Mouse (Mus musculus) cerebellum, adult 11-12 months (tissue): Measurements from ENCODE around the gene Mpp1.
A peak's percentile ranks its signal among the peaks of the same experiment; 100 is the strongest.
"Not testable (repeated sequence)": the region's sequence is repeated elsewhere in the genome, so short reads cannot be mapped to it uniquely, and the experiment has no call there.

Experiments
- DNase-seq: peaks from one replicate; pipeline ENCODE4 v3.0.0; 2022

The Mpp1 gene

DNA sequence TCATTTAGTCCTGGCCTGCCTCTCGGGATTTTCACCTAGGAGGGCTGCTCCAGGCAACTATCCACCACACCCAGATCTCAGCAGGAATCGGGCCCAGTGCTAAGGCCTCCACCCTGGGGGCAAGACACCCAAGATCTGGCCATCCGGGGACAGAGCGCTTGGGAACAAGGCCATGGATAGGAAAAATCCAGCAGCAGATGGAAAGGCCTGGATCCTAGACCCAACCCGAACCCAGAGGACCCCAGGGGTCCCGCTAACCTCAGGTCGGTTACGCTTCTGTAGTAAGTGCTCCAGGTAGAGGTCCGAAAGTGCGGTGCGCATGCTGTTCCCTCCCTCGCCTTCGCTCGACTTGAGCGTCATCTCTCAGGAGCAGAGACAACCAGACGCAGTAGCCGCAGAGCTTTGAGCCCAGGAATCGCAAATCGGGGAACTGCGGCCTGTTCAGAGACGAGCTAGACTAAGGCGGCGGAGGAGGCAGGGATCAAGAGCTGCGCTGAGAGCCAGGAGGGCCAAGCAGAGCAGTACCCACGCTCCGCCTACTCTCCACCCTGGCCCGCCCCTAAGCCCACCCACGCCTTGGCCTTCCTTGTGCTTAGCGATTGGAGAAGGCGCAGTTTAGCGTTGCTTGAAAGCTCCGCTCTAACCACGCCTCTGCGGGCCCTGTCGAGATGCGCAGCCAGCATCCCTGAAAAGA is at the start of gene Mpp1:
TSS of gene Mpp1 (minus strand) at position 550 of the 694 bp plus-strand sequence.
- DNase-seq, result peak; percentile 80

- DNase-seq, result no peak
Measured at GRCm38 (mm10) chrX:75163670-75164069, 32.9 kb upstream of the Mpp1 start, which contains the start of gene Smim9. Gene Smim9 (minus strand): TSS chrX:75163770.

GRCm38 (mm10) chrX:75155576-75156243 is 24.9 kb upstream of the Mpp1 start:
- peak; percentile 36 for DNase-seq

DNA sequence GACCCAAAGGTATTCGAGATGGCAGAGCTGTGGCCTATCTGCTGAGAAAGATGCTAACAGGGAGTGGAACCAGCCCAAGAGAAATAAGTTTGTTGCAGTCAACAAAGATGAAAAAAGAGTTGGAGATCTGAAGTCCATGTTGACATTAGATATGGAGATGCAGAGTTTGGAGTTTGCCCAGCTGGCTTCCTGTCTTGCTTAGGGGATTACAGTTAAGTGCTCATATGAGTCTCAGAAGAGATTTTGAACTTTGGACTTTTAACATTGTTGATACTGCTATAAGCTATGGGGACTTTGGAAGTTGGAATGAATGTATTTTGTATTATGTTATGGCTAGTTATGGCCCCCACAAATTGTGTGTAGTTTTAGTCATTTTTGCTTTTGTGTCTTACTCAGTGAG is 21.4 kb upstream of the Mpp1 start:
- no peak for DNase-seq

GRCm38 (mm10) chrX:75150304-75150703 is 19.5 kb upstream of the Mpp1 start:
- no peak for DNase-seq

DNA sequence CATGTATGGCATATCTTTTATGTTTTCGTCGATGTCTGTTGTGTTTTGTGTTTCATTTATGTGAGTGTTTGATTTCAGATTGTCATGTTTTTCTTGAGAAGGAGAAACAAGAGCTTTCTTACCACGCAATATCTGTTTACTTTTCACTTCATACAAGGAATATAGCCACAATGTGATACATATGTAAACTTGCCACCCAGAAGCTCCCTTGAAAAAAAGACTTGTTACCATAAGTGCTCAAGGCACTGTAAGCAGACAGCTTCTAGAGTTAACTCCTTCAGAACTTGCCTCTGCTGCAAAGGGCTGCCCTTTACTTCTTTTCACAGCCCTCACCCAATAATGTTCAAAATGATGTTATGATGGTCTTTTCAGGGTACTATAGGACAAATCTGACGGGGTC is 17.6 kb upstream of the Mpp1 start:
- DNase-seq, result no peak

DNA sequence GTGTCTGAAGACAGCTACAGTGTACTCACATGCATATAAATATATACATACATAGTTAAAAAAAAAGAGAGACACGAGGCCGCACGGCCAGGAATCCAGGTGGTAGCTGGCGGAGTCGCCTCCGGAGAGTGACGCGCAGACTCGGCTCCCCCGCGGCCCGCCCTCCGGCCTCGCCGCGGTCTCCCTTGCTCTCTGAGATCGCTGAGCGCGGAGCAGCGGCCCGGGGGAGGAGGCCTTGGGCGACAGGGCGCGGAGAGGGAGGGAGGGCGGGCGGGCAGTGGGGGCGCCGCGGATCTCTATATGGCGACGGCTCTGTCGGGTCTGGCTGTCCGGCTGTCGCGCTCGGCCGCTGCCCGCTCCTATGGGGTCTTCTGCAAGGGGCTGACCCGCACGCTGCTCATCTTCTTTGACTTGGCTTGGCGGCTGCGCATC is 12.3 kb upstream of the Mpp1 start:
- not testable (repeated sequence) for DNase-seq

DNA sequence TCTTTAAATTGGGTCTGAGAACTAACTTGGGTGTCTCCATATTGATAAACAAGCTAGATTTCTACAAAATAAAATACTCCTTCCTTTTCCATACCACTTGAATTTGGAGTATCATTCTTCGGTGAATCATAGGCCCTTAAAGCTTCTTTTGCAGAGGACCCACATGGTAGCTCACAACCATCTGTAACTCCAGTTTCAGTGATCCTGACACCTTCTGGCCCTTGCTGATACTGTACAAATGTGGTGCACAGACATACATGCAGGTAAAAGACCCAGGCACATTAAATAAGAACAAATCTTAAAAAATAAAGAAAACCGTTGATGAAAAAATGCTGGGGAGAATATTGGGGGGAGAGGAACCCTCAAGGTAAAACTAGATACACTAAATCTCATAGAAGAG is 7.4 kb upstream of the Mpp1 start:
- no peak for DNase-seq

DNA sequence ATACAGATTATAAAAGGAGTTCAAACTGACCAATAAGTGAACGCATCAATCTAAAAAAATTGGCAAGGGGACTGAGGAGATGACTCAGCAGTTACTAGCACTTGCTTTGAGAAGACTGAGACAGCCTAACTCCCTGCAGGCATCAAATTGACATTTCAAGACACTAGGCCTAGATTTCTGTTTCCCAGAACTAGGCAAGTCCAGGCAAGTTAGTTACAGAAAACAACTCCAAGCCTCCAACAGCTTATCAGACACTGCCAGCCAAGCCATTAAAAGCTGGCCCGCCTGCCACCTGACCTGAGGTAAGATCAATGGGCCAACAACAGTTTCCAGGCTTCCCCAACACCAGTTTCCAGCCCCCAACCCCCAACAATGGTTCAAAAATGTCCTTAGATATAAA is 6.9 kb upstream of the Mpp1 start:
- no peak for DNase-seq

GRCm38 (mm10) chrX:75136938-75137337 is 6.1 kb upstream of the Mpp1 start:
- DNase-seq, result no peak

DNA sequence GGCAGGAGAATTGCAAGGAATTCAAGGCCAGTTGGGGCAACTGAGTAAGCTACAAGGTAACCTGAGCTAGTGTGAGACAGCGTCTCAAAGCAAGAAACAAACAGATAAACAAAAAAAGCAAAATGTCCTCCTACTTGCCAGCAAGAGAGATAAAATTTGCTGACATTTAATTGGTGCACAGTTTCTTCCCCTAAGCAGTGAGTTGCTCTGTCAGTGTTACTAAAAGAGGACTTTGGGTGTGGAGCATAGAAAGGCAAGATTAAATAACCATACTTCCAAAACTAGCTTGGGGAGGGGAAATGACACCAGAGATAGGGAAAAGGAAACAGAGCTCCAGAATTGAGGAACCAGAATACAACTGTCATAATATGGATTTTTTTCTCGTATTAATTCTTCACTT is 1.3 kb downstream of the Mpp1 start:
- DNase-seq, result no peak

DNA sequence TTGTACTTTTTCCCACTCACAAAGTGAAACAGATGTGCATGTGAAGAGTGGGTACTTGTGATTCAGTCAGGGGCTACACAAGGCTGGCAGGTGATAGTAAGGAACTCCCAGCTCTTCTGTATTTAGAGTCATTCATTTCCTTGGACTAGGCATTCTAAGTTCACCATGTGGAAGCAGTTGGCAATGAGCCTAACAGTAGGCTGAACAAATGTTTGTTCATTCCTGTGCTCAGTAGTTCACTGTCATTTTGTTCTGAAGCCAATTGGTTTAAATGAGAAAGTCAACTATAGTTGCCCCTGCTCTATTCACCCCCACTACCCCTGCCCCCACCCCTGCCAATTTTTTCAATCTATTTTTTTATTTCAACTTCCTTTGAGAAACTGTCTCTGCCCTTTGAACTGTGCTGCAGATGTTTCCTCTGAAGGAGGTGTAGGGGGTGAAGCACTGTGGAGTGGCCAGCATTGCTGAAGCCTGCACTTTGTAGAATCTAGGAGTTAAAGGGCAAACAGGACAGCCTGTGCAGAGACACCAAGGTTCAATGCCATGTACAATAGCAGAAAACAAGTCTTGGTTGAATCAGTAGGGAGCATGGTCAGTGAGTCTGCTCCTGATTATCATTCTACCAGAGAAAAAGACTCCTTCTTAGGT is 2.4 kb downstream of the Mpp1 start:
- DNase-seq, result peak; percentile 15

DNA sequence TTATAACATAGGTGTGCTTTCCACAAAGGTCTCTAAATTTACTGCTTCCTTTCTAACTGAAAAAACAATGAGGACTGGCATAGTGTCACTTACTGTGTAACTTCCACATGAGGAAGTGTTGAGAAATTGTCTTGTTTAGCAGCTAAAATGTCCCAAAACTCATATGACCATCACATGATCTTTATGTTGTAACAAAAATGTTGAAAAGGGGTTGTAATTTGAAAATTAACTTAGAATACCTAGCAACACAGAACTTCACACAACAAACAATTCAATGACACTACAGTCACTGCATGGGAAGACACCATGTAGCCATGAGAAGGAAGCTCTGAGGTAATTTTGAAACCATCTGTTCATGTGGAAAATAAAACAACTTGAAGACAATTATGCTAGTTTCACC is 3.9 kb downstream of the Mpp1 start:
- no peak for DNase-seq

GRCm38 (mm10) chrX:75125606-75126005 is 5.2 kb downstream of the Mpp1 start:
- DNase-seq, result no peak

GRCm38 (mm10) chrX:75115550-75115949 is 15.3 kb downstream of the Mpp1 start:
- DNase-seq, result no peak

DNA sequence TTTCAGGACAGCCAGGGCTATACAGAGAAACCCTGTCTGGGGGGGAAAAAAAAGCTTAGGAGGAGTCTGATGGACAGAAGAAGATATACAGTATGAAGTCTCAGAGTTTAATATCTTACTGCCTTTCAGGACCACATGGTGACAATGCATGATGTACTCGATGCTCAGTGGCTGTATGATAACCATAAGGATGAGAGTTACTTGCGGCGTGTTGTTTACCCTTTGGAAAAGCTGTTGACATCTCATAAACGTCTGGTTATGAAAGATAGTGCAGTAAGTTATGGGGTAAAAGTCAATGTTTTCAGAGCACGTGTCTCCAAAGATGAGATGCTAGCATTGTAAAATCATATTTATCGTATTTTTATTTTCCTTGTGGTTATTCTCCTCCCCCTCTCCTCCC is 28.5 kb downstream of the Mpp1 start:
- DNase-seq, result no peak

DNA sequence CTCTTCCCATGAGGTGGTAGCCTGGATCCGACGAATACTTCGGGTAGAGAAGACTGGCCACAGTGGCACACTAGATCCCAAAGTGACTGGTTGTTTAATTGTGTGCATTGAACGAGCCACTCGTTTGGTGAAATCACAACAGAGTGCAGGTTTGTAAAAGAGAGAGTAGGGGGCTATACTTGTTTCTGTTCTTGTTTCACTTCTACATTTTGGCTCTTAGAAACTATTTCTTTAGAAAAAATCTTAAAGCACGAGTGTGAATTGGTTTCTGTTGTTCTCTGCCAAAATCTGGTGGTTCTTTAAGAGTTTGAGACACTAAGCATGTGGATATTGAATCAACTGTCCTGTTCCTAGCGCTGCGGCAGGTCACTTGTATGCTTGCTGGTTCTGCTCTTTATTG is 32.0 kb downstream of the Mpp1 start:
- no peak for DNase-seq

DNA sequence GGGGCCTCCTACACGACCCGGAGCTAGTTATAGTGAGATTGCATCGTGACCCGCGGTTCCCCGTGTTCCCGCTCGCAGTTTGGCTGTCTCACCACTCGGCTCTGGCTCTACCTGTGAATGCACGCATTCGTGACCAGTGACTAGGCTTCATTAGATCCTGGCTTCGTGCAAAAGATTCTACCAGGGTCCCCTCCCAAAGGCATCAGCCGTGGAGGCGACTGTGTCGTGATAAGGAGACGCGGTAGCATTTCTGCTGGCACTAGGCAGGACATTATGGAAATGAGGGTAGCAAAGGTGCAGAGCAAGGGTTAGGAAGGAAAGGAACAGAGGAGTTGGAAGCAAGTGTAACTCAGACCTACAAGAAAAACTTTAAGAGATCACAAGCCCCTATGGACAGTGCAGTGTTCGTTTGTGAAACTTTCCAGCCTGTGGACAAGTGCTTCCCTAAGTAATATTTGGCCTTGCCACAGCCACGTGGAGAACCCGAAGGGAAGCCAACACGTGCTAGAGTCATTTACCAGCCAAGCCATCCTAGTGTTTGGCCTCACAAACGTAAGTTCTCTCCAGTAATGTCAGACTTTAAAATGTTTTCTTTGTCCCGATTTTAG is 34.5 kb downstream of the Mpp1 start:
- DNase-seq, result no peak

GRCm38 (mm10) chrX:75095369-75096162 is 35.2 kb downstream of the Mpp1 start, which contains the start of gene Dkc1:
Gene Dkc1 (plus strand): TSS chrX:75095854.
- peak; percentile 95 for DNase-seq

GRCm38 (mm10) chrX:75085654-75086053 is 45.2 kb downstream of the Mpp1 start:
- no peak for DNase-seq

DNA sequence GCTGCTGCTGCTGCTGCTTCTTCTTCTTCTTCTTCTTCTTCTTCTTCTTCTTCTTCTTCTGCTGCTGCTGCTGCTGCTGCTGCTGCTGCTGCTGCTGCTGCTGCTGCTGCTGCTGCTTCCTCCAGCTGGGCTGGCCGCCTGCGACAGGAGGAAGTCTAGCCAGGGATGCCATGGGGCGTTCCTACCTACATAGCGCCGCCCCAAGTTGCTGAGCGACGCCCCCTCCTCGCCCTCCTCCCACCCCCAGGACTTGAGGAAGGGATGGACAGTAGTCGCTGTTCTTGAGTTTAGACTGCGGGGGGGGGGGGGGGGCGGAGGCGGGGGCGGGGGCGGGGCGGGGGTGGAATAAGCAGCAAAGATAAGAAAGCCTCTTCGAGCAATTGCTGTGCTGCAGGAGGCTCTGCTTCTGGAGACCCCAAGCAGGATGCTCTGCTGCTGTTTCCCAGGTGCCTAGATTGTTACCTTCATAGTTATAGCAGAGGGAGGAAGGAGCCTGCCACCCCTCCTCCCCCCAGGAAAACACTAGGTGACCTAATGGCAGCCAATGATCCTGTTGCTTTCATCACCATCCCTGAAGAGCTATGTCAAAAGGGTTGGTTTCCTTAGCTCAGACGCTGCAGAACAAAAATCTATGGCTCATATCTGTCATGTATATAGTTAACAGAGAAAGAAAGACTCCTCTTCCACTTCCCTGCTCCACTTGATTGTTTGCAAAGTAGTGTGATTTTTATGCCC is 45.9 kb downstream of the Mpp1 start, which contains the start of gene Gab3:
TSS of gene Gab3 (minus strand) at position 685 of the 735 bp plus-strand sequence.
- peak; percentile 50 for DNase-seq
